Mouse (Mus musculus): Measurements from ENCODE around the gene Olfr1255.

The Olfr1255 gene

GRCm38 (mm10) chr2:89811751-89812150 is at the start of gene Olfr1255:
TSS of gene Olfr1255 (plus strand) at chr2:89812051.
- no peak for DNase-seq

GRCm38 (mm10) chr2:89793519-89793918 is 18.3 kb upstream of the Olfr1255 start, which contains the start of gene Olfr1254:
TSS of gene Olfr1254 (minus strand) at chr2:89793619.
- no peak for DNase-seq

GRCm38 (mm10) chr2:89799583-89799982 is 12.3 kb upstream of the Olfr1255 start:
- no peak for DNase-seq

GRCm38 (mm10) chr2:89810751-89811150 is 1.1 kb upstream of the Olfr1255 start:
- DNase-seq = no peak

GRCm38 (mm10) chr2:89820216-89820615 is 8.4 kb downstream of the Olfr1255 start:
- DNase-seq = no peak

- no peak for DNase-seq
Observed at GRCm38 (mm10) chr2:89841455-89841854, 29.6 kb downstream of the Olfr1255 start, which contains the start of gene Olfr1256. TSS of gene Olfr1256 (minus strand) at chr2:89841555.

GRCm38 (mm10) chr2:89848105-89848504 is 36.3 kb downstream of the Olfr1255 start, which contains the start of gene Olfr48:
TSS of gene Olfr48 (minus strand) at chr2:89848205.
- no peak for DNase-seq

GRCm38 (mm10) chr2:89849230-89849629 is 37.4 kb downstream of the Olfr1255 start:
- no peak for DNase-seq
